Mouse (Mus musculus): ENCODE results near the gene Srsf6. TPM values are rescaled to one million over a fixed set of nuclear protein-coding genes. Genes with fewer than 3 reads are reported as not detected.

Gene Srsf6
- polyA plus RNA-seq, 1 experiment from 2014 or later, result 118 TPM

DNA sequence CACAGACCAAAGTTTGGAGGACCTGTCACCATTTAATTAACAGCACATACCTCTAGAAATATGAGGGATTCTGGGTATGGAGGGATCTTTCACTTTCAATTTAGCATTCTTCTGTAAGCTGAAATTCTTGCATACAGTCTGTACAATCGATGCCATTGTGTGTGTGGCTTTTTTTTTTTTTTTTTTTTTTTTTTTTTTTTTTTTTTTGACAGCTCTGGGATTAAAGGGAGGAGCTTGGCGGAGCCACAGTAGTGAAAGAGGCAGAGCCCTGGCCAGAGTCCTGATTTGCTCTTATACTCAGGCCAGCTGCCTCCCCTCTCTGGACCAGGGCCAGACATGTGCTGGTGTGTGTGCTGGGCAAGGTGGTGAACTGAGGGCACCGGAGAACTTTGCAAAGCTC is 54.6 kb downstream of the Srsf6 start:
- 28% methylated on average over 3 of the region's 3 CpGs for WGBS
- H3K4me3 ChIP-seq (ENCODE audit: low read depth, low read length), result no peak overlapping the region
- ATAC-seq, result no peak
- no peaks in the 10 kb centered on the region for H3K4me1 ChIP-seq (ENCODE audit: control insufficient read depth, insufficient read depth, low read length)
- H3K27ac ChIP-seq (ENCODE audit: low read length), result no peak overlapping the region
- H3K36me3 ChIP-seq (ENCODE audit: control insufficient read depth, insufficient read depth, low read length), result no peaks in the 10 kb centered on the region
- H3K4me2 ChIP-seq (ENCODE audit: low read length), result no peak overlapping the region
- H3K9ac ChIP-seq (ENCODE audit: low read depth, low read length), result no peak overlapping the region
- H3K9me3 ChIP-seq (replicated peaks; ENCODE audit: control insufficient read depth, low read length, poor library complexity, severe bottlenecking), result no peaks in the 10 kb centered on the region
- no peaks in the 10 kb centered on the region; the same call in none of the 2 replicates for H3K27me3 ChIP-seq (ENCODE audit: control insufficient read depth, insufficient read depth, low read depth, low read length)

Other genes with a start within 250 kb of the Srsf6 start
- gene L3mbtl1, start 11.9 kb downstream of the Srsf6 start, polyA plus RNA-seq (2015; fragmentation: Nextera tagmentation; extraction: Ambion mirVana), result 4.6 and 8.3 TPM in 2 replicates
- 0.17 TPM in 1 of 2 replicates, not detected in the other for gene Sgk2, start 55.8 kb downstream of the Srsf6 start, polyA plus RNA-seq (2015; fragmentation: Nextera tagmentation; extraction: Ambion mirVana)
- 41.0 and 43.1 TPM in 2 replicates for gene Ift52, start 85.8 kb downstream of the Srsf6 start, polyA plus RNA-seq (2015; fragmentation: Nextera tagmentation; extraction: Ambion mirVana)
- 1.9 and 3.9 TPM in 2 replicates for gene Mybl2, start 123.2 kb downstream of the Srsf6 start, polyA plus RNA-seq (2015; fragmentation: Nextera tagmentation; extraction: Ambion mirVana)
- not detected in 2 replicates for gene Gtsf1l, start 156.3 kb downstream of the Srsf6 start, polyA plus RNA-seq (2015; fragmentation: Nextera tagmentation; extraction: Ambion mirVana)